Comparison of ENCODE assay signal across 21 mouse cellular contexts in genomic region chr14:50938940-50939339, GRCm38 (mm10). TPM values are rescaled to one million over a fixed set of nuclear protein-coding genes. Genes with fewer than 3 reads are reported as not detected.
DNase-seq lines count a peak whose midpoint lies in the region; ATAC-seq lines count a peak whose summit lies in the region.
"Had no signal": no experiment of that assay in that cellular context is flagged by ENCODE, and none has a peak within 500 bp of the region (broad histone marks: within the 10 kb centered on the region; RNA-seq: fewer than 3 reads in every experiment).

No protein-coding gene starts in this region.

- peaks cover 25% of the 10 kb centered on the region for H3K4me1 ChIP-seq in megakaryocyte, embryonic 14.5 days

- DNase-seq in CD4-positive helper T cell, adult 2 months (ENCODE audit: low read depth, low spot score), result peak; percentile 22
- peak; percentile 75 for DNase-seq in ES-CJ7 (ENCODE audit: low read depth, low spot score)
- DNase-seq in left cerebral cortex, adult 9 months (ENCODE audit: low spot score in 2 of 2), result no peak
- DNase-seq in thymus, postnatal 4 days, result no peak
- DNase-seq in cerebellum, postnatal 25 days, result no peak
- DNase-seq: adrenal gland, postnatal 10 days; cerebellum, adult 18-20 months; embryo, embryonic 11 days; heart, postnatal 10 days; lung, adult 18-20 months; retina, postnatal 1 day had no signal

- no peaks in the 10 kb centered on the region for H3K27me3 ChIP-seq in megakaryocyte, embryonic 14.5 days (replicated peaks)
- H3K27me3 ChIP-seq: forebrain, embryonic 15.5 days; hindbrain, embryonic 15.5 days had no signal

- H3K36me3 ChIP-seq in megakaryocyte, embryonic 14.5 days (replicated peaks; ENCODE audit: low read length), result no peaks in the 10 kb centered on the region
- H3K36me3 ChIP-seq: forebrain, embryonic 15.5 days; hindbrain, embryonic 15.5 days had no signal

- ATAC-seq in common myeloid progenitor, adult 5-6 weeks (replicated peaks; ENCODE audit: low read depth, poor library complexity, severe bottlenecking), result peak; percentile 66
- ATAC-seq in megakaryocyte-erythroid progenitor cell, adult 5-6 weeks (replicated peaks; ENCODE audit: low FRiP score, low TSS enrichment, poor library complexity, severe bottlenecking), result no peak
- ATAC-seq: forebrain, embryonic 15.5 days had no signal

- no peaks in the 10 kb centered on the region for H3K9me3 ChIP-seq in megakaryocyte, embryonic 14.5 days
- H3K9me3 ChIP-seq: forebrain, embryonic 15.5 days; hindbrain, embryonic 15.5 days had no signal

- H3K4me3 ChIP-seq in megakaryocyte, embryonic 14.5 days (replicated peaks), result peak overlapping the region; percentile 77
- H3K4me3 ChIP-seq: forebrain, embryonic 15.5 days; hindbrain, embryonic 15.5 days had no signal

RNA-seq across cellular contexts. Expression of gene Gm49342, which starts 5.4 kb away (rescaled TPM):
- 34.9 and 44.0 TPM in 2 replicates for total RNA-seq in common myeloid progenitor, adult 5-6 weeks (2017)
- 1.00 TPM in 1 of 2 replicates, not detected in the other for polyA plus RNA-seq in megakaryocyte, embryonic 14.5 days (2012; ENCODE audit: insufficient read depth, low replicate concordance)
- not detected in 2 replicates for total RNA-seq in megakaryocyte-erythroid progenitor cell, adult 5-6 weeks (2014; fragmentation: Nextera tagmentation)
- total RNA-seq in megakaryocyte-erythroid progenitor cell, adult 5-6 weeks (2017), result 194 and 233 TPM in 2 replicates
- polyA plus RNA-seq: forebrain, embryonic 15.5 days; hindbrain, embryonic 15.5 days; kidney, embryonic 14.5 days; limb, embryonic 11.5 days; neural tube, embryonic 14.5 days; small intestine, adult 2 months; stomach, embryonic 16.5 days had no signal

RNA-seq across cellular contexts. Expression of gene Pnp, which starts 8.1 kb away (rescaled TPM):
- 144 and 156 TPM in 2 replicates for total RNA-seq in common myeloid progenitor, adult 5-6 weeks (2017)
- 1.4 TPM in 1 of 2 replicates, not detected in the other for polyA plus RNA-seq in megakaryocyte, embryonic 14.5 days (2012; ENCODE audit: insufficient read depth, low replicate concordance)
- 297 and 354 TPM in 2 replicates for total RNA-seq in megakaryocyte-erythroid progenitor cell, adult 5-6 weeks (2014; fragmentation: Nextera tagmentation)
- 162 and 277 TPM in 2 replicates for total RNA-seq in megakaryocyte-erythroid progenitor cell, adult 5-6 weeks (2017)

RNA-seq across cellular contexts. Expression of gene Pip4p1, which starts 8.3 kb away (rescaled TPM):
- total RNA-seq in common myeloid progenitor, adult 5-6 weeks (2017), result 15.6 and 17.3 TPM in 2 replicates
- 82.0 and 93.0 TPM in 2 replicates for polyA plus RNA-seq in megakaryocyte, embryonic 14.5 days (2012; ENCODE audit: insufficient read depth, low replicate concordance)
- 12.6 and 21.0 TPM in 2 replicates for total RNA-seq in megakaryocyte-erythroid progenitor cell, adult 5-6 weeks (2014; fragmentation: Nextera tagmentation)
- total RNA-seq in megakaryocyte-erythroid progenitor cell, adult 5-6 weeks (2017), result 10.9 and 12.6 TPM in 2 replicates

RNA-seq across cellular contexts. Expression of gene Apex1, which starts 14.2 kb away (rescaled TPM):
- total RNA-seq in common myeloid progenitor, adult 5-6 weeks (2017), result 206 and 222 TPM in 2 replicates
- 13.9 and 87.6 TPM in 2 replicates for polyA plus RNA-seq in megakaryocyte, embryonic 14.5 days (2012; ENCODE audit: insufficient read depth, low replicate concordance)
- 152 and 166 TPM in 2 replicates for total RNA-seq in megakaryocyte-erythroid progenitor cell, adult 5-6 weeks (2014; fragmentation: Nextera tagmentation)
- 202 and 220 TPM in 2 replicates for total RNA-seq in megakaryocyte-erythroid progenitor cell, adult 5-6 weeks (2017)

RNA-seq across cellular contexts. Expression of gene Osgep, which starts 14.2 kb away (rescaled TPM):
- total RNA-seq in common myeloid progenitor, adult 5-6 weeks (2017), result 110 and 124 TPM in 2 replicates
- 14.5 and 15.9 TPM in 2 replicates for polyA plus RNA-seq in megakaryocyte, embryonic 14.5 days (2012; ENCODE audit: insufficient read depth, low replicate concordance)
- total RNA-seq in megakaryocyte-erythroid progenitor cell, adult 5-6 weeks (2014; fragmentation: Nextera tagmentation), result 76.3 and 83.3 TPM in 2 replicates
- total RNA-seq in megakaryocyte-erythroid progenitor cell, adult 5-6 weeks (2017), result 80.5 and 105 TPM in 2 replicates

Comparison
In these comparisons a context has a peak if more than half of its experiments do, and no peak if none do; other contexts are left out.
1. DNase-seq: peak in CD4-positive helper T cell, adult 2 months (single experiment) and ES-CJ7 (single experiment); none in left cerebral cortex, adult 9 months (0 of 2), thymus, postnatal 4 days (single experiment) and cerebellum, postnatal 25 days (0 of 2).